In genomic region chr16:10379531-10379930, GRCm38 (mm10) we compare ENCODE assay signal across 28 mouse cellular contexts. TPM values are rescaled to one million over a fixed set of nuclear protein-coding genes. Genes with fewer than 3 reads are reported as not detected.
A peak's percentile ranks its signal among the peaks of the same experiment; 100 is the strongest.
DNase-seq lines count a peak whose midpoint lies in the region; ATAC-seq and TF ChIP-seq lines count a peak whose summit lies in the region.
"Had no signal": no experiment of that assay in that cellular context is flagged by ENCODE, and none has a peak within 500 bp of the region (broad histone marks: within the 10 kb centered on the region; RNA-seq: fewer than 3 reads in every experiment).

No protein-coding gene starts in this region.

- no peak overlapping the region for H3K4me3 ChIP-seq in embryonic facial prominence, embryonic 14.5 days (ENCODE audit: low read depth, low read length)
- no peak overlapping the region for H3K4me3 ChIP-seq in embryonic facial prominence, embryonic 10.5 days
- no peak overlapping the region for H3K4me3 ChIP-seq in heart, embryonic 10.5 days
- H3K4me3 ChIP-seq in limb, embryonic 14.5 days (replicated peaks; ENCODE audit: low read length): no peak overlapping the region
- H3K4me3 ChIP-seq: hindbrain, embryonic 10.5 days; kidney, embryonic 15.5 days; liver, embryonic 15.5 days; midbrain, embryonic 10.5 days; neural tube, embryonic 12.5 days; stomach, embryonic 15.5 days had no signal

- peak; percentile 44 for DNase-seq in embryonic facial prominence, embryonic 14.5 days (ENCODE audit: low spot score)
- DNase-seq in embryonic facial prominence, embryonic 10.5 days (ENCODE audit: low spot score): no peak
- DNase-seq in heart, adult 11 months: peak; percentile 25
- DNase-seq in heart, embryonic 10.5 days (ENCODE audit: low spot score): no peak
- DNase-seq in left cerebral cortex, postnatal 25 days (ENCODE audit: low spot score in 2 of 2): peak; percentile 35 to 82
- no peak for DNase-seq in left cerebral cortex, adult 11 months (ENCODE audit: low spot score)
- no peak for DNase-seq in limb, embryonic 14.5 days (ENCODE audit: low spot score)
- no peak for DNase-seq in urinary bladder, postnatal 4 days (ENCODE audit: low spot score in 2 of 2)
- DNase-seq: adrenal gland, adult 8-10 months; cerebellum, adult 8-10 months; cerebellum, postnatal 25 days; heart, postnatal 14 days; kidney, adult 18-20 months; kidney, postnatal 36 days; lung, embryonic 14.5 days; thymus, postnatal 14 days had no signal

- WGBS in embryonic facial prominence, embryonic 14.5 days: 48% methylated on average over 2 of the region's 2 CpGs
- 69% methylated on average over 2 of the region's 2 CpGs for WGBS in embryonic facial prominence, embryonic 10.5 days
- WGBS in heart, embryonic 10.5 days: 62% methylated on average over 2 of the region's 2 CpGs
- WGBS in limb, embryonic 14.5 days: 34% methylated on average over 2 of the region's 2 CpGs

- H3K4me1 ChIP-seq in embryonic facial prominence, embryonic 14.5 days (ENCODE audit: control insufficient read depth, insufficient read depth, low read length): peaks cover 5% of the 10 kb centered on the region
- peaks cover 9% of the 10 kb centered on the region for H3K4me1 ChIP-seq in embryonic facial prominence, embryonic 10.5 days
- peaks cover 21% of the 10 kb centered on the region for H3K4me1 ChIP-seq in heart, embryonic 10.5 days
- peaks cover 2% of the 10 kb centered on the region; the same call in 1 of the 2 replicates for H3K4me1 ChIP-seq in limb, embryonic 14.5 days (ENCODE audit: control insufficient read depth, insufficient read depth, low read length)
- H3K4me1 ChIP-seq: neural tube, embryonic 12.5 days had no signal

- no peak overlapping the region for H3K9ac ChIP-seq in embryonic facial prominence, embryonic 14.5 days (ENCODE audit: low read depth, low read length)
- H3K9ac ChIP-seq in limb, embryonic 14.5 days (ENCODE audit: low read depth, low read length, severe bottlenecking): no peak overlapping the region
- H3K9ac ChIP-seq: kidney, embryonic 15.5 days; liver, embryonic 15.5 days; lung, embryonic 14.5 days; neural tube, embryonic 12.5 days; stomach, embryonic 15.5 days had no signal

- no peaks in the 10 kb centered on the region for H3K36me3 ChIP-seq in embryonic facial prominence, embryonic 14.5 days (ENCODE audit: control insufficient read depth, insufficient read depth, low read length)
- no peaks in the 10 kb centered on the region for H3K36me3 ChIP-seq in embryonic facial prominence, embryonic 10.5 days (replicated peaks)
- no peaks in the 10 kb centered on the region for H3K36me3 ChIP-seq in heart, embryonic 10.5 days
- no peaks in the 10 kb centered on the region for H3K36me3 ChIP-seq in limb, embryonic 14.5 days (ENCODE audit: control insufficient read depth, insufficient read depth, low read length)
- H3K36me3 ChIP-seq: hindbrain, embryonic 10.5 days; kidney, embryonic 15.5 days; liver, embryonic 15.5 days; midbrain, embryonic 10.5 days; neural tube, embryonic 12.5 days; stomach, embryonic 15.5 days had no signal

- no peak overlapping the region for H3K27ac ChIP-seq in embryonic facial prominence, embryonic 14.5 days (replicated peaks; ENCODE audit: low read depth, low read length)
- H3K27ac ChIP-seq in embryonic facial prominence, embryonic 10.5 days (replicated peaks): no peak overlapping the region
- no peak overlapping the region for H3K27ac ChIP-seq in heart, embryonic 10.5 days
- H3K27ac ChIP-seq in limb, embryonic 14.5 days (replicated peaks; ENCODE audit: low read depth, low read length): no peak overlapping the region
- H3K27ac ChIP-seq: hindbrain, embryonic 10.5 days; kidney, embryonic 15.5 days; liver, embryonic 15.5 days; midbrain, embryonic 10.5 days; neural tube, embryonic 12.5 days; stomach, embryonic 15.5 days had no signal

- H3K27me3 ChIP-seq in embryonic facial prominence, embryonic 14.5 days (replicated peaks; ENCODE audit: control insufficient read depth, insufficient read depth, low read length): no peaks in the 10 kb centered on the region
- 0 out of 2 replicates have a peak, but pooled peaks cover 2% of the 10 kb centered on the region for H3K27me3 ChIP-seq in embryonic facial prominence, embryonic 10.5 days (replicated peaks; ENCODE audit: low read depth, poor library complexity, severe bottlenecking)
- no peaks in the 10 kb centered on the region; the same call in 1 of the 2 replicates for H3K27me3 ChIP-seq in heart, embryonic 10.5 days (ENCODE audit: insufficient read depth, poor library complexity, severe bottlenecking)
- H3K27me3 ChIP-seq in limb, embryonic 14.5 days (ENCODE audit: control insufficient read depth, insufficient read depth, low read length): no peaks in the 10 kb centered on the region
- H3K27me3 ChIP-seq: neural tube, embryonic 12.5 days; stomach, embryonic 15.5 days had no signal

- intact Hi-C loops in left cerebral cortex, postnatal 25 days (cut with DNase I): no loop called here

- H3K4me2 ChIP-seq in embryonic facial prominence, embryonic 14.5 days (ENCODE audit: low read depth, low read length): no peak overlapping the region
- no peak overlapping the region for H3K4me2 ChIP-seq in limb, embryonic 14.5 days (replicated peaks; ENCODE audit: low read depth, low read length, severe bottlenecking)
- H3K4me2 ChIP-seq: kidney, embryonic 15.5 days; liver, embryonic 15.5 days; lung, embryonic 14.5 days; neural tube, embryonic 12.5 days; stomach, embryonic 15.5 days had no signal

- no peaks in the 10 kb centered on the region for H3K9me3 ChIP-seq in embryonic facial prominence, embryonic 14.5 days (ENCODE audit: control insufficient read depth, low read length)
- H3K9me3 ChIP-seq in embryonic facial prominence, embryonic 10.5 days: no peaks in the 10 kb centered on the region
- no peaks in the 10 kb centered on the region for H3K9me3 ChIP-seq in heart, embryonic 10.5 days
- no peaks in the 10 kb centered on the region for H3K9me3 ChIP-seq in limb, embryonic 14.5 days (ENCODE audit: control insufficient read depth, low read length)
- H3K9me3 ChIP-seq: hindbrain, embryonic 10.5 days; kidney, embryonic 15.5 days; liver, embryonic 15.5 days; midbrain, embryonic 10.5 days; neural tube, embryonic 12.5 days; stomach, embryonic 15.5 days had no signal

- peak; percentile 39; the same call in 1 of the 2 replicates for ATAC-seq in embryonic facial prominence, embryonic 14.5 days (ENCODE audit: low read depth)
- ATAC-seq in limb, embryonic 14.5 days (ENCODE audit: low FRiP score, low read depth): peak; percentile 72
- ATAC-seq: hindbrain, embryonic 16.5 days; midbrain, embryonic 16.5 days had no signal

- TF ChIP-seq POLR2A in limb, embryonic 14.5 days (IDR thresholded peaks at IDR 0.05; ENCODE audit: borderline replicate concordance, extremely low read depth, insufficient read depth, insufficient read length): no peak

RNA-seq across cellular contexts. Expression of gene Tekt5, which starts 15.8 kb away (rescaled TPM):
- 2.3 and 3.9 TPM in 2 replicates for polyA plus RNA-seq in embryonic facial prominence, embryonic 14.5 days (2014; fragmentation: Nextera tagmentation; extraction: Ambion mirVana)
- polyA plus RNA-seq in embryonic facial prominence, embryonic 10.5 days (2016; fragmentation: Nextera tagmentation; extraction: Ambion mirVana): 0.07 TPM in 1 of 2 replicates, not detected in the other
- polyA plus RNA-seq in heart, embryonic 10.5 days (2016; fragmentation: Nextera tagmentation; extraction: Ambion mirVana): 0.11 and 0.23 TPM in 2 replicates
- 1 to 10 TPM; 6.5 to 8.6 TPM for total RNA-seq in left cerebral cortex, postnatal 25 days (2021)
- 1.2 and 1.4 TPM in 2 replicates for polyA plus RNA-seq in limb, embryonic 14.5 days (2012; rRNA removed)
- polyA plus RNA-seq in limb, embryonic 14.5 days (2014; fragmentation: Nextera tagmentation; extraction: Ambion mirVana): 1.1 and 2.0 TPM in 2 replicates
- total RNA-seq: adrenal gland, adult 8-10 months; CH12.LX; gastrocnemius, adult 8-10 months; megakaryocyte progenitor cell, adult 5-6 weeks had no signal
- polyA plus RNA-seq: C2C12; midbrain, embryonic 10.5 days had no signal

RNA-seq across cellular contexts. Expression of gene Nubp1, which starts 32.2 kb away (rescaled TPM):
- 49.0 and 52.6 TPM in 2 replicates for polyA plus RNA-seq in embryonic facial prominence, embryonic 14.5 days (2014; fragmentation: Nextera tagmentation; extraction: Ambion mirVana)
- 88.3 and 89.9 TPM in 2 replicates for polyA plus RNA-seq in embryonic facial prominence, embryonic 10.5 days (2016; fragmentation: Nextera tagmentation; extraction: Ambion mirVana)
- polyA plus RNA-seq in heart, embryonic 10.5 days (2016; fragmentation: Nextera tagmentation; extraction: Ambion mirVana): 60.1 and 70.9 TPM in 2 replicates
- total RNA-seq in left cerebral cortex, postnatal 25 days (2021): 10 to 100 TPM; 16.4 to 21.1 TPM
- polyA plus RNA-seq in limb, embryonic 14.5 days (2012; rRNA removed): 46.1 and 46.9 TPM in 2 replicates
- polyA plus RNA-seq in limb, embryonic 14.5 days (2014; fragmentation: Nextera tagmentation; extraction: Ambion mirVana): 59.0 and 64.6 TPM in 2 replicates

Comparison
In these comparisons a context has a peak if more than half of its experiments do, and no peak if none do; other contexts are left out.
1. DNase-seq: peak in embryonic facial prominence, embryonic 14.5 days (single experiment), heart, adult 11 months (single experiment) and left cerebral cortex, postnatal 25 days (2 of 2); none in embryonic facial prominence, embryonic 10.5 days (single experiment), heart, embryonic 10.5 days (single experiment), left cerebral cortex, adult 11 months (single experiment), limb, embryonic 14.5 days (single experiment) and urinary bladder, postnatal 4 days (0 of 2).